Mouse (Mus musculus): ENCODE data around the gene Zfp106. TPM values are rescaled to one million over a fixed set of nuclear protein-coding genes. Genes with fewer than 3 reads are reported as not detected.

Gene Zfp106
- polyA plus RNA-seq, 1 experiment from 2014 or later = 40.0 TPM

DNA sequence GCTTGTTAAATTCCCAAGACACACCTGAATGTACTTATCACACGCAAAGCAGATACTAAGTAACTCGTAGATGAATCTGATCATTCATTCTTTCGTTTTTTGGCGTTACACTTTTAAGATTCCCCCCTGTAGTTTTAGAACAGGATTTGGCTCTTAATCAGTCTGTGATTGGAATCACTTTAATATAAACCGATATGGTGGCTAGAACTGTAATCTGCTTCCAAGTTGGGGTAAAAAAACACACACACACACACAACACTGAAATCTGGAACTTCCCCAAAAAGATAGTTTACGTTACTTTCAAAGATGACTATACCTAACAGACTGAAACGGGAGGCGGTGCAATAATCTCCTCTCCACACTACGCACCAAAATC, 796 bp downstream of the Zfp106 start:
- ATAC-seq = no peak
- Histone ChIP-seq H3K9ac (replicated peaks; ENCODE audit: low read depth, low read length) (peak overlapping the region; percentile 95), H3K4me2 (ENCODE audit: low read length) (peak overlapping the region; percentile 86), H3K4me3 (replicated peaks; ENCODE audit: low read length) (peak overlapping the region; percentile 95), H3K9me3 (ENCODE audit: control insufficient read depth, low read length) (no peaks in the 10 kb centered on the region), H3K4me1 (replicated peaks; ENCODE audit: control insufficient read depth, insufficient read depth, low read length) (peaks cover 14% of the 10 kb centered on the region), H3K27ac (ENCODE audit: low read length) (no peak overlapping the region), H3K36me3 (ENCODE audit: control insufficient read depth, insufficient read depth) (no peaks in the 10 kb centered on the region), H3K27me3 (replicated peaks; ENCODE audit: control insufficient read depth, insufficient read depth, low read length) (no peaks in the 10 kb centered on the region)
- WGBS = 23% methylated on average over 9 of the region's 9 CpGs

DNA sequence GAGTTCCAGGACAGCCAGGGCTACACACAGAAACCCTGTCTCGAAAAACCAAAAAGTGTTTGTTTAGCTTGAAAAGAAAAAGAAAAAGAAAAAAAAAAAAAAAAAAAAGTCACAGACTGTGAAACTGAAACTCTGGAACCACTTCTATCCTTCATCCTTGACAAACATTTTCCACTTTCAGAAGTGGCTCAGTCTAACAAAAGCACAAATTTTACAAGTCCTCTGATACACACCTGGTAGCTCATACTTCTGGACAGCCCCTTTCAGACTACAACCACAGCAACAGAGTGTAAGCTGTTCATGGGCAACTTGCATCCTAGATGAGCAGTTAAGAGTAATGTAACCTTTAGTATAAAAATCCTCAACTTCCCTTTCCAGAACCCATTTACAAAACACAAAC, 2.1 kb downstream of the Zfp106 start:
- Histone ChIP-seq H3K4me2 (ENCODE audit: low read length) (no peak overlapping the region), H3K4me3 (replicated peaks; ENCODE audit: low read length) (no peak overlapping the region), H3K36me3 (ENCODE audit: control insufficient read depth, insufficient read depth) (no peaks in the 10 kb centered on the region), H3K4me1 (replicated peaks; ENCODE audit: control insufficient read depth, insufficient read depth, low read length) (peaks cover 9% of the 10 kb centered on the region), H3K9me3 (ENCODE audit: control insufficient read depth, low read length) (no peaks in the 10 kb centered on the region), H3K27ac (ENCODE audit: low read length) (no peak overlapping the region), H3K9ac (replicated peaks; ENCODE audit: low read depth, low read length) (no peak overlapping the region), H3K27me3 (replicated peaks; ENCODE audit: control insufficient read depth, insufficient read depth, low read length) (no peaks in the 10 kb centered on the region)
- 86% methylated on average over 1 of the region's 1 CpGs for WGBS
- no peak for ATAC-seq

GRCm38 (mm10) chr2:120558813-120559212, 4.8 kb downstream of the Zfp106 start:
- Histone ChIP-seq H3K36me3 (ENCODE audit: control insufficient read depth, insufficient read depth) (no peaks in the 10 kb centered on the region), H3K9me3 (ENCODE audit: control insufficient read depth, low read length) (no peaks in the 10 kb centered on the region), H3K4me2 (ENCODE audit: low read length) (no peak overlapping the region), H3K9ac (replicated peaks; ENCODE audit: low read depth, low read length) (no peak overlapping the region), H3K27ac (ENCODE audit: low read length) (no peak overlapping the region), H3K27me3 (replicated peaks; ENCODE audit: control insufficient read depth, insufficient read depth, low read length) (no peaks in the 10 kb centered on the region), H3K4me3 (replicated peaks; ENCODE audit: low read length) (no peak overlapping the region), H3K4me1 (replicated peaks; ENCODE audit: control insufficient read depth, insufficient read depth, low read length) (peaks cover 7% of the 10 kb centered on the region)
- ATAC-seq = no peak
- 84% methylated on average over 3 of the region's 3 CpGs for WGBS

GRCm38 (mm10) chr2:120556868-120557267, 6.8 kb downstream of the Zfp106 start:
- no peaks in the 10 kb centered on the region for H3K9me3 ChIP-seq (ENCODE audit: control insufficient read depth, low read length)
- no peaks in the 10 kb centered on the region for H3K27me3 ChIP-seq (replicated peaks; ENCODE audit: control insufficient read depth, insufficient read depth, low read length)
- no peak overlapping the region for H3K4me2 ChIP-seq (ENCODE audit: low read length)
- peaks cover 3% of the 10 kb centered on the region for H3K36me3 ChIP-seq (ENCODE audit: control insufficient read depth, insufficient read depth)
- ATAC-seq = no peak
- H3K4me3 ChIP-seq (replicated peaks; ENCODE audit: low read length) = no peak overlapping the region
- no peaks in the 10 kb centered on the region; the same call in 1 of the 2 replicates for H3K4me1 ChIP-seq (replicated peaks; ENCODE audit: control insufficient read depth, insufficient read depth, low read length)
- H3K9ac ChIP-seq (replicated peaks; ENCODE audit: low read depth, low read length) = no peak overlapping the region
- 79% methylated on average over 3 of the region's 3 CpGs for whole genome bisulfite sequencing
- no peak overlapping the region for H3K27ac ChIP-seq (ENCODE audit: low read length)

- peaks cover 7% of the 10 kb centered on the region for H3K36me3 ChIP-seq (ENCODE audit: control insufficient read depth, insufficient read depth)
- H3K4me1 ChIP-seq (replicated peaks; ENCODE audit: control insufficient read depth, insufficient read depth, low read length) = peaks cover 7% of the 10 kb centered on the region
- no peak overlapping the region for H3K4me2 ChIP-seq (ENCODE audit: low read length)
- no peaks in the 10 kb centered on the region for H3K27me3 ChIP-seq (replicated peaks; ENCODE audit: control insufficient read depth, insufficient read depth, low read length)
- H3K9me3 ChIP-seq (ENCODE audit: control insufficient read depth, low read length) = no peaks in the 10 kb centered on the region
- no peak overlapping the region for H3K4me3 ChIP-seq (replicated peaks; ENCODE audit: low read length)
- H3K9ac ChIP-seq (replicated peaks; ENCODE audit: low read depth, low read length) = no peak overlapping the region
- no peak overlapping the region for H3K27ac ChIP-seq (ENCODE audit: low read length)
- WGBS = 97% methylated on average over 2 of the region's 2 CpGs
- no peak for ATAC-seq
Measured at GRCm38 (mm10) chr2:120544732-120545131, 18.9 kb downstream of the Zfp106 start.

DNA sequence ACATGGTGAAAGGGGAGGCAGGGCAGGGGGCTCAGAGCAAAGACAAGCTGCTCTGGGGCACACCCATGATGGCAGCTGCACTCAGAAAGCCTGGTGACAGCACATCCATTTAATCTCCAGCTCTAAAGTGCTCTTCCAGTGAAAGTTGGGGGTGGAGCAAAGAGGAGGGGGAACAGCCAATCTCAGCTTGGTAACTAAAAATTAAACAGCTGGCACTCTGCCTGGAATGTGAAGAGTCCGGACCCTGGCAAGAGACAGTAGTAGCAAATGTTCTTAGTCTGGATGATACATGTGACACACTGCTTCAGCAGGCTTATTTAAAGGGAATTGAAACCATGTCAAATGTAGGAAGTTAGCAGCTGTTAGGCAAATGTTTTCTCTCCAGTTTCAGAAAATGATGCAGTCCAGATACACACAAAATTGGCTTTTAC, 23.9 kb downstream of the Zfp106 start:
- Histone ChIP-seq H3K4me2 (ENCODE audit: low read length) (peak overlapping the region; percentile 22), H3K4me1 (replicated peaks; ENCODE audit: control insufficient read depth, insufficient read depth, low read length) (peaks cover 13% of the 10 kb centered on the region), H3K27me3 (replicated peaks; ENCODE audit: control insufficient read depth, insufficient read depth, low read length) (no peaks in the 10 kb centered on the region), H3K4me3 (replicated peaks; ENCODE audit: low read length) (no peak overlapping the region), H3K9ac (replicated peaks; ENCODE audit: low read depth, low read length) (no peak overlapping the region), H3K9me3 (ENCODE audit: control insufficient read depth, low read length) (no peaks in the 10 kb centered on the region), H3K27ac (ENCODE audit: low read length) (peak overlapping the region; percentile 43; the same call in 1 of the 2 replicates), H3K36me3 (ENCODE audit: control insufficient read depth, insufficient read depth) (peaks cover 5% of the 10 kb centered on the region)
- 7% methylated on average over 1 of the region's 1 CpGs for WGBS
- peak; percentile 97 for ATAC-seq

DNA sequence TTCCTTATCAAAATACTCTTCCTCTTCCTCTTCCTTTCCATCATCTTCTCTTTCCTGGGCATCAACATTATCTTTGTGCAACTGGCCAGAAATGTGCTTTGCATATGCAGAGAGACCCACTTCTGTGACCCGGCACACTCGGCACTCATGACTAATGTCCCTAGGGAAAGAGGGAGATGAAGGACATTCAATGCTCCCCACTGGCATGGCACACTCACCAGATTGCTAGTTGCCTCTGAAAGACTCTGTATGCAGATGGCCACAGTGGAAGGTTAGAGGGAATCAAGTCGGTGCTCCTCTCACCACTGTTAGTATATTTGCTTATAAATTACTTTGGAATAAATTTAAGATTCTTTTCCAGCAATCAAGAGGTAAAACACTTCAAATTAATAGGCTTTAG, 24.3 kb downstream of the Zfp106 start:
- no peak overlapping the region for H3K4me3 ChIP-seq (replicated peaks; ENCODE audit: low read length)
- H3K4me1 ChIP-seq (replicated peaks; ENCODE audit: control insufficient read depth, insufficient read depth, low read length) = peaks cover 13% of the 10 kb centered on the region
- peak overlapping the region; percentile 43; the same call in 1 of the 2 replicates for H3K27ac ChIP-seq (ENCODE audit: low read length)
- peaks cover 9% of the 10 kb centered on the region for H3K36me3 ChIP-seq (ENCODE audit: control insufficient read depth, insufficient read depth)
- peak overlapping the region; percentile 22 for H3K4me2 ChIP-seq (ENCODE audit: low read length)
- no peaks in the 10 kb centered on the region for H3K9me3 ChIP-seq (ENCODE audit: control insufficient read depth, low read length)
- peak; percentile 46 for ATAC-seq
- WGBS = 57% methylated on average over 3 of the region's 3 CpGs
- H3K27me3 ChIP-seq (replicated peaks; ENCODE audit: control insufficient read depth, insufficient read depth, low read length) = no peaks in the 10 kb centered on the region
- no peak overlapping the region for H3K9ac ChIP-seq (replicated peaks; ENCODE audit: low read depth, low read length)

DNA sequence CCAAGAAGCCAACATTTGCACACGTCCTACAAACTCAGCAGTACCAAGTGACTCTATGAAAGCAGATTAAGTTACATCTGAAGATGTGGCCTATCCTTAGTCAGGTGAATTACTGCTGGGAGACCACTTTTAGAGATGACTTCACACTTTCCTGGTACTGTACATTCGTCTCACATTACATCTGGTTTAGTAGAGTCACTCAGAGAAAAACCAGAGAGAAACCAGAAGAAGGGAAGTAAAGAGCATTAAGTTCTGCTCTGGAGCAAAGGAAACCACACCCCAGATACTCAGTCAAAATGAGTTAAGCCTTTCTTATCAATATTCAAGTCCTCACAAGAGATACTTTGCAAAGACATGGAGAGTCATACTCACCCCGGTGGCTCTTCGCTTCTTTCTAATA, 32.4 kb downstream of the Zfp106 start:
- peaks cover 33% of the 10 kb centered on the region for H3K36me3 ChIP-seq (ENCODE audit: control insufficient read depth, insufficient read depth)
- no peaks in the 10 kb centered on the region for H3K27me3 ChIP-seq (replicated peaks; ENCODE audit: control insufficient read depth, insufficient read depth, low read length)
- 96% methylated on average over 4 of the region's 4 CpGs for WGBS
- no peak overlapping the region for H3K27ac ChIP-seq (ENCODE audit: low read length)
- no peak overlapping the region for H3K4me3 ChIP-seq (replicated peaks; ENCODE audit: low read length)
- no peak overlapping the region for H3K4me2 ChIP-seq (ENCODE audit: low read length)
- ATAC-seq = no peak
- no peaks in the 10 kb centered on the region for H3K4me1 ChIP-seq (replicated peaks; ENCODE audit: control insufficient read depth, insufficient read depth, low read length)
- no peaks in the 10 kb centered on the region for H3K9me3 ChIP-seq (ENCODE audit: control insufficient read depth, low read length)
- H3K9ac ChIP-seq (replicated peaks; ENCODE audit: low read depth, low read length) = no peak overlapping the region

GRCm38 (mm10) chr2:120529531-120529930, 34.1 kb downstream of the Zfp106 start:
- Histone ChIP-seq H3K27me3 (replicated peaks; ENCODE audit: control insufficient read depth, insufficient read depth, low read length) (no peaks in the 10 kb centered on the region), H3K36me3 (ENCODE audit: control insufficient read depth, insufficient read depth) (peaks cover 26% of the 10 kb centered on the region), H3K4me3 (replicated peaks; ENCODE audit: low read length) (no peak overlapping the region), H3K9me3 (ENCODE audit: control insufficient read depth, low read length) (no peaks in the 10 kb centered on the region), H3K4me1 (replicated peaks; ENCODE audit: control insufficient read depth, insufficient read depth, low read length) (no peaks in the 10 kb centered on the region), H3K27ac (ENCODE audit: low read length) (no peak overlapping the region), H3K9ac (replicated peaks; ENCODE audit: low read depth, low read length) (no peak overlapping the region), H3K4me2 (ENCODE audit: low read length) (no peak overlapping the region)
- no peak for ATAC-seq

GRCm38 (mm10) chr2:120526771-120527170, 36.9 kb downstream of the Zfp106 start:
- Histone ChIP-seq H3K27ac (ENCODE audit: low read length) (no peak overlapping the region), H3K36me3 (ENCODE audit: control insufficient read depth, insufficient read depth) (peaks cover 29% of the 10 kb centered on the region)
- WGBS = 91% methylated on average over 5 of the region's 5 CpGs

More at GRCm38 (mm10) chr2:120526771-120527170, 36.9 kb downstream of the Zfp106 start:
- ATAC-seq = no peak
- Histone ChIP-seq H3K9ac (replicated peaks; ENCODE audit: low read depth, low read length) (no peak overlapping the region), H3K4me3 (replicated peaks; ENCODE audit: low read length) (no peak overlapping the region), H3K4me1 (replicated peaks; ENCODE audit: control insufficient read depth, insufficient read depth, low read length) (no peaks in the 10 kb centered on the region), H3K4me2 (ENCODE audit: low read length) (no peak overlapping the region), H3K9me3 (ENCODE audit: control insufficient read depth, low read length) (no peaks in the 10 kb centered on the region), H3K27me3 (replicated peaks; ENCODE audit: control insufficient read depth, insufficient read depth, low read length) (no peaks in the 10 kb centered on the region)

Data from forebrain, embryonic 16.5 days (tissue).